Mouse (Mus musculus) kidney, adult 2 months (tissue): ENCODE measurements at regions not wholly inside any gene's neighbourhood (a gene's known extent, or its start where the extent isn't known, plus 50 kb on each side); places are given as distances from the start of the nearest gene placed in this dataset.
A peak's percentile ranks its signal among the peaks of the same experiment; 100 is the strongest.

Experiments used
- DNase-seq: peaks from one replicate; pipeline ENCODE4 v3.0.0; 2021
- H3K27ac ChIP-seq: fragments of 200-500 bp; 2 replicates; pipeline ENCODE4 v1.5.1; 2012; ENCODE audit warnings: low read depth, low read length, control low read depth, inconsistent platforms; ENCODE audit not compliant: insufficient read depth
- H3K27me3 ChIP-seq: fragments of 200-500 bp; replicated peaks from 2 replicates; pipeline ENCODE4 v1.6.1; 2012; ENCODE audit warnings: mild to moderate bottlenecking, moderate library complexity, low read length, inconsistent platforms; ENCODE audit not compliant: control insufficient read depth, insufficient read depth
- H3K36me3 ChIP-seq: fragments of 200-500 bp; 2 replicates; pipeline ENCODE4 v1.6.1; 2012; ENCODE audit warnings: mild to moderate bottlenecking, moderate library complexity, low read length, inconsistent platforms; ENCODE audit not compliant: control insufficient read depth, insufficient read depth
- H3K4me1 ChIP-seq: fragments of 200-500 bp; 2 replicates; pipeline ENCODE4 v1.6.1; 2011; ENCODE audit warnings: low read length; ENCODE audit not compliant: control insufficient read depth, insufficient read depth
- H3K4me3 ChIP-seq: fragments of 200-500 bp; 2 replicates; pipeline ENCODE4 v1.5.1; 2011; ENCODE audit warnings: mild to moderate bottlenecking, low read depth, low read length, control low read depth; ENCODE audit not compliant: insufficient read depth
- CTCF ChIP-seq: fragments of 200-500 bp; conservative IDR thresholded peaks from 2 replicates; pipeline ENCODE4 v1.5.1; 2011; ENCODE audit warnings: low read depth, mild to moderate bottlenecking, control low read depth, low read length, moderate library complexity, mixed read lengths; ENCODE audit not compliant: insufficient read depth, insufficient read length
- POLR2A ChIP-seq: fragments of 200-500 bp; IDR thresholded peaks from one replicate; pipeline ENCODE4 v1.6.1; 2011; ENCODE audit warnings: low read depth, low read length, control low read depth
- WGBS: fragments of 180-500 bp; shearing (Covaris S2); methylation state at CpG from one replicate; pipeline ENCODE4 v1.1.7; 2018; 5-methylcytosine and 5-hydroxymethylcytosine counted together

GRCm38 (mm10) chr15:13455560-13456219, 282.2 kb upstream of the Cdh6 start:
- WGBS, result 75% methylated on average over 8 of the region's 8 CpGs
- Histone ChIP-seq H3K27ac (no peak overlapping the region), H3K4me1 (no peaks in the 10 kb centered on the region), H3K36me3 (no peaks in the 10 kb centered on the region), H3K4me3 (no peak overlapping the region), H3K27me3 (no peaks in the 10 kb centered on the region)
- no peak for TF ChIP-seq POLR2A
- no peak for TF ChIP-seq CTCF
- no peak for DNase-seq

GRCm38 (mm10) chr15:13450385-13450784, 276.9 kb upstream of the Cdh6 start:
- Histone ChIP-seq H3K4me3 (no peak overlapping the region), H3K4me1 (no peaks in the 10 kb centered on the region), H3K36me3 (no peaks in the 10 kb centered on the region), H3K27me3 (no peaks in the 10 kb centered on the region), H3K27ac (no peak overlapping the region)
- no peak for DNase-seq
- TF ChIP-seq POLR2A, result no peak
- no peak for TF ChIP-seq CTCF
- WGBS, result 68% methylated on average over 5 of the region's 5 CpGs

- Histone ChIP-seq H3K36me3 (no peaks in the 10 kb centered on the region), H3K27ac (no peak overlapping the region), H3K4me1 (no peaks in the 10 kb centered on the region), H3K4me3 (no peak overlapping the region), H3K27me3 (no peaks in the 10 kb centered on the region)
- TF ChIP-seq POLR2A (no peak), CTCF (no peak)
- no peak for DNase-seq
- WGBS, result 58% methylated on average over 1 of the region's 1 CpGs
Measured at GRCm38 (mm10) chr15:13434608-13435007, 261.1 kb upstream of the Cdh6 start.

- DNase-seq, result no peak
- no peak for TF ChIP-seq CTCF
- no peak for TF ChIP-seq POLR2A
- Histone ChIP-seq H3K36me3 (no peaks in the 10 kb centered on the region), H3K4me3 (no peak overlapping the region), H3K4me1 (no peaks in the 10 kb centered on the region), H3K27ac (no peak overlapping the region), H3K27me3 (no peaks in the 10 kb centered on the region)
- WGBS, result 80% methylated on average over 2 of the region's 2 CpGs
Measured at GRCm38 (mm10) chr15:13432971-13433370, 259.5 kb upstream of the Cdh6 start.

GRCm38 (mm10) chr15:13419616-13420015, 246.1 kb upstream of the Cdh6 start:
- DNase-seq, result no peak
- TF ChIP-seq POLR2A (no peak), CTCF (no peak)
- Histone ChIP-seq H3K4me3 (no peak overlapping the region), H3K27me3 (no peaks in the 10 kb centered on the region), H3K4me1 (no peaks in the 10 kb centered on the region), H3K27ac (no peak overlapping the region), H3K36me3 (no peaks in the 10 kb centered on the region)
- 16% methylated on average over 3 of the region's 3 CpGs for WGBS

GRCm38 (mm10) chr15:13410065-13410688, 236.7 kb upstream of the Cdh6 start:
- Histone ChIP-seq H3K27ac (peak overlapping the region; percentile 46; the same call in 1 of the 2 replicates), H3K27me3 (no peaks in the 10 kb centered on the region), H3K4me3 (no peak overlapping the region), H3K4me1 (no peaks in the 10 kb centered on the region), H3K36me3 (no peaks in the 10 kb centered on the region)
- WGBS, result 53% methylated on average over 11 of the region's 11 CpGs
- peak; percentile 59 for DNase-seq
- TF ChIP-seq POLR2A (no peak), CTCF (no peak)

- TF ChIP-seq CTCF (no peak), POLR2A (no peak)
- Histone ChIP-seq H3K27me3 (no peaks in the 10 kb centered on the region), H3K4me3 (no peak overlapping the region), H3K36me3 (no peaks in the 10 kb centered on the region), H3K27ac (no peak overlapping the region), H3K4me1 (no peaks in the 10 kb centered on the region)
- WGBS, result 69% methylated on average over 6 of the region's 6 CpGs
- no peak for DNase-seq
Measured at GRCm38 (mm10) chr15:13393155-13393554, 219.7 kb upstream of the Cdh6 start.

- Histone ChIP-seq H3K4me3 (no peak overlapping the region), H3K4me1 (no peaks in the 10 kb centered on the region), H3K27me3 (no peaks in the 10 kb centered on the region), H3K36me3 (no peaks in the 10 kb centered on the region), H3K27ac (no peak overlapping the region)
- WGBS, result 48% methylated on average over 4 of the region's 4 CpGs
- TF ChIP-seq POLR2A (no peak), CTCF (no peak)
- DNase-seq, result peak; percentile 43
Measured at GRCm38 (mm10) chr15:13391331-13391730, 217.9 kb upstream of the Cdh6 start.
